Mouse (Mus musculus): Measurements from ENCODE around the gene Abtb2. TPM values are rescaled to one million over a fixed set of nuclear protein-coding genes. Genes with fewer than 3 reads are reported as not detected.

The Abtb2 gene
- total RNA-seq (2023) = 1 to 10 TPM; 8.4 to 9.6 TPM

GRCm38 (mm10) chr2:103565732-103566422 lies at the start of gene Abtb2:
Gene Abtb2, plus strand, starts transcription at chr2:103566310.

DNA sequence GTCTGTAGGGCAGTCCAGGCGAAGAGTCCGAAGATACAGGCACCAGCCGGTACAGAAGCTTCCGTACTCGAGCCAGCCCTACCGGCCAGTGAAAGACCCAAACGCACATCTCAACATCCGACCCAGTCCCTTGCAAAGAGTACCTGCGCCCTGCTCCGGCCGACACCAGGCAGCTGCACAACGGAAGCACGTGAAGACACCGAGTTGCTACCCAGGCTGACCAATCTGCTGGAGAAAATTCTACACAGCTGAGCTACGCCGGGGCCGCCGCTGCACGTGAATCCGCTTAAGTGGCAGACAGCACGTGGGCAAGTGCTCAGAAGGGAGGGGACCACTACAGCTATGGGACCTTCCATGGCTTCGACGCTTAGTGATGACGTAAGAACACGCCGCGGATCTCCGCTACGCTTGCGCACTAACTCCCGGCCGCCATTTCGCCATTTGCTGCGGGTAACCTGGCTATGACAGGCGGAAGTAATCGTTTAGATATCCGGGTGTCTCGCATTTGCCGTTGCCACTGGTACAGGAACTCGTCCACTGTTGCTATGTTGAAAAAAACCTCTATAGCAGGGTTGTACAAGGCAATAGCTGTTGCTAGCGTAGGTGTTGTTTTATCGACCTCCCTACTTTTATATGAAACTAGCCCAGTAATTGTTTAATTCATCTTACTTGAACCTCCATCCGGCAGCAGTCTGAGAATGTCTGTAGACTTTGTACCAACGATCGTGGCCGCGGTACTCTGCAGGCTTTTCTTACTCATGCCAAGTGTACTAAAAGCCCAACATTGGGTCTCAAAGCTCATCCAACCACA lies 195.0 kb downstream of the Abtb2 start, which contains the start of gene Nat10:
Nat10 (minus strand) TSS at position 365 of the 811 bp plus-strand sequence.

Other genes with a start within 250 kb of the Abtb2 start
- not detected for gene Elf5, start 154.6 kb upstream of the Abtb2 start, total RNA-seq (2023)
- 100 to 1,000 TPM; 101 to 105 TPM for gene Cat, start 81.2 kb upstream of the Abtb2 start, total RNA-seq (2023)
- gene Nat10, start 195.0 kb downstream of the Abtb2 start, total RNA-seq (2023) = 10 to 100 TPM; 27.3 to 28.9 TPM
- gene Caprin1, start 231.3 kb downstream of the Abtb2 start, total RNA-seq (2023) = 100 to 1,000 TPM; 261 to 272 TPM